Mouse (Mus musculus): ENCODE measurements around the gene 2900026A02Rik.

DNA sequence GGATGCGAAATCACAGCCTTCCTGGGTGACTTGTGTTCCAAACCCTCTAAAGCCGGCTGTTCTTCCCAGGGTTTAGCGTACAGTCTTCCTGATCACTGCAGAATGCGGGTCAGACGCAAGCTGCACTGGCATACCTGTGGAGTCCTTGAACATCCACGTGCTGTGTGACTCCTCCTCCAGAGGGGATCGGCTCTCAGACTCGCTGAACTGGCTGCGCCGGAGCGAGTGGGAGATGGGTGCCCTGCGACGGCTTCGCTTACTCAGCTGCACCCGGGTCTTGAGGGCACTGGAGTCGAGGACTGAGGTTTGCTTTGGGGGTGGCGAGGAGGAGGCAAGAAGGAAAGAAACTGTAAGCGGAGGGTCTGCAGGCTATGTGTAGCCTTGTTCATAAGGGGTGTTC, 125.6 kb downstream of the 2900026A02Rik start:
- no peak for TF ChIP-seq POLR2A (IDR thresholded peaks at IDR 0.05; ENCODE audit: borderline replicate concordance, extremely low read depth, low read depth, low read length)
- no peak for TF ChIP-seq CTCF (IDR thresholded peaks at IDR 0.05; ENCODE audit: insufficient read depth, low read length)
